Mouse (Mus musculus): Measurements from ENCODE around the gene Olfr194. TPM values are rescaled to one million over a fixed set of nuclear protein-coding genes. Genes with fewer than 3 reads are reported as not detected.
"Not testable (repeated sequence)": the region's sequence is repeated elsewhere in the genome, so short reads cannot be mapped to it uniquely, and the experiment has no call there.

The Olfr194 gene
- not detected in 2 replicates for polyA plus RNA-seq (2015; fragmentation: Nextera tagmentation; extraction: Ambion mirVana)

- H3K9me3 ChIP-seq (ENCODE audit: control insufficient read depth, low read length): no peaks in the 10 kb centered on the region
- no peak within 1 kb of the TSS for H3K9ac ChIP-seq (ENCODE audit: low read depth, low read length)
- H3K36me3 ChIP-seq (ENCODE audit: control insufficient read depth, insufficient read depth, low read length): no peaks in the 10 kb centered on the region
- no peak within 1 kb of the TSS for H3K4me3 ChIP-seq (ENCODE audit: low read length)
- H3K4me2 ChIP-seq (ENCODE audit: low read depth, low read length): no peak within 1 kb of the TSS
- H3K4me1 ChIP-seq (ENCODE audit: control insufficient read depth, insufficient read depth, low read length): no peaks in the 10 kb centered on the region
- no peaks in the 10 kb centered on the region for H3K27me3 ChIP-seq (replicated peaks; ENCODE audit: control insufficient read depth, insufficient read depth, low read length)
- H3K27ac ChIP-seq (ENCODE audit: low read length): no peak within 1 kb of the TSS
- ATAC-seq: no peak
These were observed at the start of gene Olfr194 for GRCm38 (mm10) chr16:59120969-59121368. Olfr194 (minus strand) TSS chr16:59121069.

- H3K4me2 ChIP-seq (ENCODE audit: low read depth, low read length): no peak within 1 kb of the TSS
These were observed 49.5 kb upstream of the Olfr194 start, which contains the start of gene Olfr196 for GRCm38 (mm10) chr16:59170354-59170753. Olfr196 (minus strand) TSS chr16:59170454.

DNA sequence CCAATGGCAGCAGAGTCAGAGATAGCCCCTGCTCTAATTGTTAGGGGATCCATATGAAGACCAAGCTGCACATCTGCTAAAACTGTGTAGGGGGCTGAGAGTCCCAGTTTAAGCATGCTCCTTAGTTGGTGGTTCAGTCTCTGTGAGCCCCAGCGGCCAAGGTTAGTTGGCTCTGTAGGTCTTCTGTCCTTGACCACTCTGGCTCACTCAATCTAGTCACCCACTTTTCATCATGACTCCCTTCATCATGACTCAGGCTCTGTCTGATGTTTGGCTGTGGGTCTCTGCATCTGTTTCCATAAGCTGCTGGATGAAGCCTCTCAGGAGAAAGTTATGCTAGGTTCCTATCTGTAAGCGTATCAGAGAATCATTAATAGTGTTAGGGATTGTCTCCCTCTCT, 31.1 kb upstream of the Olfr194 start:
- H3K4me1 ChIP-seq (ENCODE audit: control insufficient read depth, insufficient read depth, low read length): no peaks in the 10 kb centered on the region
- 85% methylated on average over 2 of the region's 2 CpGs for WGBS
- H3K27ac ChIP-seq (ENCODE audit: low read length): no peak overlapping the region
- no peak for ATAC-seq
- H3K36me3 ChIP-seq (ENCODE audit: control insufficient read depth, insufficient read depth, low read length): no peaks in the 10 kb centered on the region
- no peaks in the 10 kb centered on the region for H3K9me3 ChIP-seq (ENCODE audit: control insufficient read depth, low read length)
- no peak overlapping the region for H3K4me3 ChIP-seq (ENCODE audit: low read length)
- no peaks in the 10 kb centered on the region for H3K27me3 ChIP-seq (replicated peaks; ENCODE audit: control insufficient read depth, insufficient read depth, low read length)
- no peak overlapping the region for H3K9ac ChIP-seq (ENCODE audit: low read depth, low read length)
- H3K4me2 ChIP-seq (ENCODE audit: low read depth, low read length): no peak overlapping the region

More at GRCm38 (mm10) chr16:59170354-59170753, 49.5 kb upstream of the Olfr194 start, which contains the start of gene Olfr196:
- no peaks in the 10 kb centered on the region for H3K36me3 ChIP-seq (ENCODE audit: control insufficient read depth, insufficient read depth, low read length)
- H3K27ac ChIP-seq (ENCODE audit: low read length): no peak within 1 kb of the TSS
- 73% methylated on average over 3 of the region's 3 CpGs for WGBS
- H3K4me1 ChIP-seq (ENCODE audit: control insufficient read depth, insufficient read depth, low read length): no peaks in the 10 kb centered on the region
- H3K9me3 ChIP-seq (ENCODE audit: control insufficient read depth, low read length): no peaks in the 10 kb centered on the region
- H3K9ac ChIP-seq (ENCODE audit: low read depth, low read length): no peak within 1 kb of the TSS
- no peaks in the 10 kb centered on the region for H3K27me3 ChIP-seq (replicated peaks; ENCODE audit: control insufficient read depth, insufficient read depth, low read length)
- ATAC-seq: no peak
- H3K4me3 ChIP-seq (ENCODE audit: low read length): no peak within 1 kb of the TSS

GRCm38 (mm10) chr16:59146746-59147145, 25.9 kb upstream of the Olfr194 start, which contains the start of gene Olfr195:
Olfr195 (plus strand) TSS chr16:59147046.
- Histone ChIP-seq H3K27ac (ENCODE audit: low read length) (no peak within 1 kb of the TSS), H3K9me3 (ENCODE audit: control insufficient read depth, low read length) (no peaks in the 10 kb centered on the region), H3K36me3 (ENCODE audit: control insufficient read depth, insufficient read depth, low read length) (no peaks in the 10 kb centered on the region), H3K4me2 (ENCODE audit: low read depth, low read length) (no peak within 1 kb of the TSS), H3K9ac (ENCODE audit: low read depth, low read length) (no peak within 1 kb of the TSS), H3K4me3 (ENCODE audit: low read length) (no peak within 1 kb of the TSS), H3K27me3 (replicated peaks; ENCODE audit: control insufficient read depth, insufficient read depth, low read length) (no peaks in the 10 kb centered on the region), H3K4me1 (ENCODE audit: control insufficient read depth, insufficient read depth, low read length) (no peaks in the 10 kb centered on the region)
- WGBS: 93% methylated on average over 1 of the region's 1 CpGs
- no peak for ATAC-seq

GRCm38 (mm10) chr16:59141105-59141504, 20.2 kb upstream of the Olfr194 start:
- no peak for ATAC-seq
- H3K27me3 ChIP-seq (replicated peaks; ENCODE audit: control insufficient read depth, insufficient read depth, low read length): no peaks in the 10 kb centered on the region
- H3K27ac ChIP-seq (ENCODE audit: low read length): no peak overlapping the region
- no peaks in the 10 kb centered on the region for H3K36me3 ChIP-seq (ENCODE audit: control insufficient read depth, insufficient read depth, low read length)
- H3K4me2 ChIP-seq (ENCODE audit: low read depth, low read length): no peak overlapping the region
- no peak overlapping the region for H3K9ac ChIP-seq (ENCODE audit: low read depth, low read length)
- H3K9me3 ChIP-seq (ENCODE audit: control insufficient read depth, low read length): no peaks in the 10 kb centered on the region
- no peak overlapping the region for H3K4me3 ChIP-seq (ENCODE audit: low read length)
- no peaks in the 10 kb centered on the region for H3K4me1 ChIP-seq (ENCODE audit: control insufficient read depth, insufficient read depth, low read length)

GRCm38 (mm10) chr16:59130740-59131139, 9.9 kb upstream of the Olfr194 start:
- no peaks in the 10 kb centered on the region for H3K27me3 ChIP-seq (replicated peaks; ENCODE audit: control insufficient read depth, insufficient read depth, low read length)
- H3K9me3 ChIP-seq (ENCODE audit: control insufficient read depth, low read length): no peaks in the 10 kb centered on the region
- no peak overlapping the region for H3K27ac ChIP-seq (ENCODE audit: low read length)
- no peak overlapping the region for H3K4me3 ChIP-seq (ENCODE audit: low read length)
- 67% methylated on average over 1 of the region's 1 CpGs for WGBS
- H3K9ac ChIP-seq (ENCODE audit: low read depth, low read length): no peak overlapping the region
- no peaks in the 10 kb centered on the region for H3K36me3 ChIP-seq (ENCODE audit: control insufficient read depth, insufficient read depth, low read length)
- ATAC-seq: peak; percentile 23; the same call in 1 of the 2 replicates
- no peak overlapping the region for H3K4me2 ChIP-seq (ENCODE audit: low read depth, low read length)
- H3K4me1 ChIP-seq (ENCODE audit: control insufficient read depth, insufficient read depth, low read length): no peaks in the 10 kb centered on the region

DNA sequence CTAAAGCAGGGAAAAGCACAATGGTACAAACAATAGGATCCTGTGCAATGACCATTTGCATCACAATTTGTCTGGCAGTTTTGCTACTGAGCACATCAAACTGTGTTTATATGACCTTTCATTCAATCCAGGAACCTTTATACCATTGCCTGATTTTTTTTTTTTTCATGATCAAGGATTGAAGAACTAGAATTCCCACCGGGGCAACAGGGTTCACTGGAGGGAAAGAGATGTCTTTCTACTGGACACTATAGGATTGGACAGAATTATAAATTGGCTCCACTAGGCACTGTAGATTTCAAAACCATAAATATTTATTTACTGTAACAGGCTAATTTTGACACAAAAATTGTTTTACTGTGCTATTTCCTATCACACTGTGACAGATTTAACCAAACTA, 9.1 kb downstream of the Olfr194 start, which contains the start of gene Olfr193:
Gene Olfr193 (minus strand): TSS at position 101 of the 400 bp plus-strand sequence.
- no peaks in the 10 kb centered on the region for H3K4me1 ChIP-seq (ENCODE audit: control insufficient read depth, insufficient read depth, low read length)
- 90% methylated on average over 1 of the region's 1 CpGs for WGBS
- H3K4me2 ChIP-seq (ENCODE audit: low read depth, low read length): no peak within 1 kb of the TSS
- no peak within 1 kb of the TSS for H3K9ac ChIP-seq (ENCODE audit: low read depth, low read length)
- no peak within 1 kb of the TSS for H3K4me3 ChIP-seq (ENCODE audit: low read length)
- H3K27me3 ChIP-seq (replicated peaks; ENCODE audit: control insufficient read depth, insufficient read depth, low read length): no peaks in the 10 kb centered on the region
- H3K9me3 ChIP-seq (ENCODE audit: control insufficient read depth, low read length): no peaks in the 10 kb centered on the region
- H3K36me3 ChIP-seq (ENCODE audit: control insufficient read depth, insufficient read depth, low read length): no peaks in the 10 kb centered on the region
- no peak within 1 kb of the TSS for H3K27ac ChIP-seq (ENCODE audit: low read length)
- ATAC-seq: no peak

DNA sequence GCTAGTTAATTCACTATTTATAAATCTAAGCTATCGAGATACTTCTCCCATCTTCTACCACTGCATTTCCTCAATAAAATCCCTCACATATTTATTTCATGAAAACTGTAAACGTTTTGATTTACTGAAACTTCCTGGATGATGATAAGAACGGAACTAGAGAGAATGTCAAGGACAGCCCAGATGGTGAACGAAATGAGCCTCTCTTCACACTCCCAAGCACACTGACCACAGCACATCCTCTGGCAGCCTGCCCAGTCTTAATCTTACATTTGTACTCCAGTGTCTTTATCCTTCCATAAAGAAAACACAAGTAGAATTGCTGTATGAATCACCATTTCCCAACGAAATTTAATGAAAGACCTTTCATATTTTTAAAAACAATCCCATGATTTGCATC, 12.3 kb downstream of the Olfr194 start:
- not testable (repeated sequence) for ATAC-seq; H3K9me3 ChIP-seq (ENCODE audit: control insufficient read depth, low read length)

DNA sequence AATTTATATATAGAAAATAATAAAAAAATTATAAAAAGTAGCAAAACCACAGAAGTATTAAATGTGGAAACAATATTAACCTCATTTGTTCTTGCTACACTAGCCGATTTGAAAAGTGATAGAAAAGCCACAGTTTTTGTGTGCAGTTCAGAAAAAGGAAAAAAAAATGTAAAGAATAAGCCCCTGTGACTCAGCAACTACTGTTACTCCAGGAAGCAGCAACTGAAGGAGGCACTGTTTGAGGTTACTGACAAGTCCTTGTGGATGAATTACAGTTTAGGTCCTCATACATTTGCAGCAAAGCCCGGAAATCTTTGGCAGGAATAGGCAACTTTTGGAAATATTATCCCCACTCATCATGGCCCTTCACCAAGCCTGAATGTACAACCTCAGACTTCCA, 15.6 kb downstream of the Olfr194 start:
- no peaks in the 10 kb centered on the region for H3K4me1 ChIP-seq (ENCODE audit: control insufficient read depth, insufficient read depth, low read length)
- whole genome bisulfite sequencing: 74% methylated on average over 2 of the region's 2 CpGs
- no peaks in the 10 kb centered on the region for H3K36me3 ChIP-seq (ENCODE audit: control insufficient read depth, insufficient read depth, low read length)
- H3K27me3 ChIP-seq (replicated peaks; ENCODE audit: control insufficient read depth, insufficient read depth, low read length): no peaks in the 10 kb centered on the region
- H3K9me3 ChIP-seq (ENCODE audit: control insufficient read depth, low read length): no peaks in the 10 kb centered on the region
- no peak overlapping the region for H3K27ac ChIP-seq (ENCODE audit: low read length)
- H3K4me3 ChIP-seq (ENCODE audit: low read length): no peak overlapping the region
- no peak for ATAC-seq
- no peak overlapping the region for H3K4me2 ChIP-seq (ENCODE audit: low read depth, low read length)
- H3K9ac ChIP-seq (ENCODE audit: low read depth, low read length): no peak overlapping the region

More for the DNA sequence above, 12.3 kb downstream of the Olfr194 start:
- not testable (repeated sequence) for H3K36me3 ChIP-seq (ENCODE audit: control insufficient read depth, insufficient read depth, low read length); H3K9ac ChIP-seq (ENCODE audit: low read depth, low read length); H3K27ac ChIP-seq (ENCODE audit: low read length); H3K4me3 ChIP-seq (ENCODE audit: low read length); H3K27me3 ChIP-seq (replicated peaks; ENCODE audit: control insufficient read depth, insufficient read depth, low read length); H3K4me2 ChIP-seq (ENCODE audit: low read depth, low read length); H3K4me1 ChIP-seq (ENCODE audit: control insufficient read depth, insufficient read depth, low read length)
- 41% methylated on average over 5 of the region's 5 CpGs for WGBS

DNA sequence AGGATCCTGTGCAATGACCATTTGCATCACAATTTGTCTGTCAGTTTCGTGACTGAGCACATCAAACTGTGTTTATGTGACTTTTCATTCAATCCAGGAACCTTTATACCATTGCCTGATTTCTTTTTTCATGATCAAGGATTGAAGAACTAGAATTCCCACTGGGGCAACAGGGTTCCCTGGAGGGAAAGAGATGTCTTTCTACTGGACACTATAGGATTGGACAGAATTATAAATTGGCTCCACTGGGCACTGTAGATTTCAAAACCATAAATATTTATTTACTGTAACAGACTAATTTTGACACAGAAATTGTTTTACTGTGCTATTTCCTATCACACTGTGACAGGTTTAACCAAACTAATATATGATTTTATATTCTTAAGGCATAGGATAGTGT, 31.1 kb downstream of the Olfr194 start, which contains the start of gene Olfr191:
Gene Olfr191 (minus strand): TSS at position 101 of the 400 bp plus-strand sequence.
- 68% methylated on average over 1 of the region's 1 CpGs for WGBS

More for the DNA sequence above, 31.1 kb downstream of the Olfr194 start, which contains the start of gene Olfr191:
- not testable (repeated sequence) for H3K27me3 ChIP-seq (replicated peaks; ENCODE audit: control insufficient read depth, insufficient read depth, low read length); H3K4me1 ChIP-seq (ENCODE audit: control insufficient read depth, insufficient read depth, low read length); H3K36me3 ChIP-seq (ENCODE audit: control insufficient read depth, insufficient read depth, low read length); H3K9ac ChIP-seq (ENCODE audit: low read depth, low read length); H3K27ac ChIP-seq (ENCODE audit: low read length); H3K9me3 ChIP-seq (ENCODE audit: control insufficient read depth, low read length); H3K4me2 ChIP-seq (ENCODE audit: low read depth, low read length); H3K4me3 ChIP-seq (ENCODE audit: low read length); ATAC-seq
